9 mouse cellular contexts compared by ENCODE assay signal in the genomic region with DNA sequence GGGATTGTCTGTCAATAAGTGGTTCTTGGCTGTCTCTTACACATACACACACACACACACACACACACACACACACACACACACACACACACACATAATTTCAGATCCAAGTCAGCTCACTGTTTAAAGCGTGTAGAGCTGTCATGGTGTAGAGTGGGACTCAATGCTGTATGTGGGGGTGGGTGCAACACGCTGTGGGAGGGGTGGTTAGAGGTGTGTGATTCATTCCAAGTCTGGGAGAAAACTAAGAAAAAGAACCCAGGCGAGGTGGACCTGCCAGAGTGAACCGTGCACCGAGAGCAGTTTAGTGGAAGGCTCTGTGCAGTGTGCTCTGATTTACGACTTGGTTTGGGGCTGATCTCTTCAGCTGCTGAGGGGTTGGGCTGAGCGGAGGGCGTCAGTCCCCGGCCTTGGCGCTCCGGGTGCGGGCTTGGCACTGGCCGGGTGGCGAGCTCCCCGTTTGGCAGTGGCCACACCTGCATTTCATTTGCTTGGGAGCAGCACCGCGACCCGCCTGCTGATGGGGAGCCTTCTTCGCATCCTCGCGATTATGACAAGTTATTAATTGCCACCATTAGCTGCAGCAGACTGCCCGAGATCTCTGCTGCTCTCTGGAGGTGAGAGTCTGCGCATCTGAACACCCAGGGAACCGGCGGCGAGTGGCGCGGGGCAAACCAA.
DNase-seq lines count a peak whose midpoint lies in the region; ATAC-seq lines count a peak whose summit lies in the region.
"Had no signal": no experiment of that assay in that cellular context is flagged by ENCODE, and none has a peak within 500 bp of the region (broad histone marks: within the 10 kb centered on the region; RNA-seq: fewer than 3 reads in every experiment).

No protein-coding gene starts in this region.

- no peak overlapping the region for H3K27ac ChIP-seq in kidney, embryonic 16.5 days (ENCODE audit: low read length)
- no peak overlapping the region for H3K27ac ChIP-seq in midbrain, embryonic 15.5 days

- H3K4me1 ChIP-seq in kidney, embryonic 16.5 days (ENCODE audit: insufficient read depth, low read length), result no peaks in the 10 kb centered on the region
- no peaks in the 10 kb centered on the region; the same call in 1 of the 2 replicates for H3K4me1 ChIP-seq in midbrain, embryonic 15.5 days

- peak overlapping the region; percentile 39; the same call in 1 of the 2 replicates for H3K9ac ChIP-seq in kidney, embryonic 16.5 days (replicated peaks; ENCODE audit: low read length)
- peak overlapping the region; percentile 28; the same call in 1 of the 2 replicates for H3K9ac ChIP-seq in midbrain, embryonic 15.5 days

- DNase-seq in frontal cortex, postnatal 25 days (ENCODE audit: low spot score in 2 of 2), result no peak
- DNase-seq in testis, postnatal 10 days (ENCODE audit: low spot score), result peak; percentile 44
- DNase-seq in testis, postnatal 14 days (ENCODE audit: low spot score), result no peak
- no peak for DNase-seq in thymus, postnatal 25 days
- DNase-seq in spleen, adult 12 weeks (ENCODE audit: low spot score), result no peak

- no peaks in the 10 kb centered on the region for H3K36me3 ChIP-seq in kidney, embryonic 16.5 days (ENCODE audit: insufficient read depth, low read length)
- no peaks in the 10 kb centered on the region for H3K36me3 ChIP-seq in midbrain, embryonic 15.5 days (replicated peaks)

- WGBS in kidney, embryonic 16.5 days, result 26% methylated on average over 28 of the region's 28 CpGs
- 47% methylated on average over 28 of the region's 28 CpGs for WGBS in midbrain, embryonic 15.5 days

- H3K9me3 ChIP-seq in kidney, embryonic 16.5 days (ENCODE audit: low read length), result no peaks in the 10 kb centered on the region
- no peaks in the 10 kb centered on the region for H3K9me3 ChIP-seq in midbrain, embryonic 15.5 days

- peak overlapping the region; percentile 42 for H3K4me3 ChIP-seq in kidney, embryonic 16.5 days (ENCODE audit: low read length)
- peak overlapping the region; percentile 37 for H3K4me3 ChIP-seq in midbrain, embryonic 15.5 days
- H3K4me3 ChIP-seq: myocyte had no signal

- peak; percentile 78 for ATAC-seq in frontal cortex, adult (ENCODE audit: low TSS enrichment)
- peak; percentile 82 for ATAC-seq in kidney, embryonic 16.5 days (ENCODE audit: low FRiP score, low TSS enrichment)
- ATAC-seq in midbrain, embryonic 15.5 days (replicated peaks), result peak; percentile 85

- H3K27me3 ChIP-seq in kidney, embryonic 16.5 days (ENCODE audit: insufficient read depth, low read length), result no peaks in the 10 kb centered on the region
- 0 out of 2 replicates have a peak, but pooled peaks cover 3% of the 10 kb centered on the region for H3K27me3 ChIP-seq in midbrain, embryonic 15.5 days (replicated peaks)

- peak overlapping the region; percentile 60 for H3K4me2 ChIP-seq in kidney, embryonic 16.5 days (replicated peaks; ENCODE audit: low read depth, low read length)
- peak overlapping the region; percentile 56 for H3K4me2 ChIP-seq in midbrain, embryonic 15.5 days
